Mouse (Mus musculus) lung, postnatal 0 days (tissue): Measurements from ENCODE around the gene Armc6.
A peak's percentile ranks its signal among the peaks of the same experiment; 100 is the strongest.

Experiments used
- CTCF ChIP-seq: IDR thresholded peaks from 2 replicates; pipeline ENCODE4 v1.5.1; 2016; ENCODE audit warnings: antibody characterized with exemption, mild to moderate bottlenecking
- EP300 ChIP-seq: IDR thresholded peaks from 2 replicates; pipeline ENCODE4 v1.6.1; 2016; ENCODE audit warnings: antibody characterized with exemption, mild to moderate bottlenecking, control low read depth

DNA sequence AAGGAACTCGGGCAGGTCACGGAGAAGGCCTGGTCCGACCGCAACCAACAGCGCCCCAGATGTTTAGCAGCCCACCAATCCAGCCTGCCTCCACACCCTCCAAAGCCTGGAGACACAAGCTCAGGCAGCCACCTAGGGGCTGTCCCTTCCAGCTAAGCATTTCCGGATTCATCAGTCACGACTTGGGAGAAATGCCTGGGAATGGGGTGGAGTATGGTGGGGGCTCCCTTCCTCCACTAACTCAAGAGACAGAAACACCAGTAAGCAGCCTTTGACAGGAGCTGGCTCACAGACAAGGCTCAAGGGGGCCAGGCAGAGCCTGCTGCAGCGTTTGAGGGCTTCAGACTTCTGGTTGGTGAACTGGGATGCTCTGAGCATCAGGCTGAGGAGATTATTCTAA is 23.7 kb downstream of the Armc6 start:
- TF ChIP-seq CTCF (peak; percentile 34), EP300 (no peak)
